Mouse (Mus musculus): Measurements from ENCODE around the gene Kcnd3.

GRCm38 (mm10) chr3:105666996-105667523, 214.9 kb downstream of the Kcnd3 start:
- TF ChIP-seq CTCF (IDR thresholded peaks at IDR 0.05) (no peak), POLR2A (IDR thresholded peaks at IDR 0.05; ENCODE audit: insufficient read depth, low read depth, low read length) (no peak), EP300 (IDR thresholded peaks at IDR 0.05; ENCODE audit: insufficient read depth, low read depth, low read length) (no peak)

All from heart, adult 2 months (tissue).